22 mouse cellular contexts compared by ENCODE assay signal in the genomic region with DNA sequence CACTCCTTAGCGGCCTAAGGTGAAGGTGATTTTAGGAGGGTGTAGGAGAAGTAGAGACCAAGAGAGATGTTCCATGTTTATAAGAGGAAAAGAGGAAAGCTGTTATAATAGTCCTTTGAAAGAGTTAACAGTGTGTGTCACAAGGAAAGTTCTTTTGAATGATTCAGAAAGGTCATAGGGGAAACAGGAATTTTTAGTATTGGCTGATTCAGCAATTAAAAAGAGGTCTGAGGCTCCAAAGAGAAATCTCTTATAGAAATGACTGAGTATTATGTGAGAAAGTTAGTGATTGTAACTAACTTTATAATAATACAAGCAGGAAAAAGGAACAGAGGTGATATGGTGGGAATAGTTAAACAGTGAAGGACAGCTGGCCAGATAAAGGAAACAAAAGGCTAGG. TPM values are rescaled to one million over a fixed set of nuclear protein-coding genes. Genes with fewer than 3 reads are reported as not detected.
DNase-seq lines count a peak whose midpoint lies in the region; ATAC-seq and TF ChIP-seq lines count a peak whose summit lies in the region.
"Had no signal": no experiment of that assay in that cellular context is flagged by ENCODE, and none has a peak within 500 bp of the region (broad histone marks: within the 10 kb centered on the region; RNA-seq: fewer than 3 reads in every experiment).

No protein-coding gene starts in this region.

- dilution Hi-C loops in CH12.LX (cut with MboI; ENCODE audit: extremely low pct_ligation_motif_present, extremely low pct_unique_long_range_greater_than_20kb, low sequenced_read_pairs): no loop called here

- no peak for TF ChIP-seq EP300 in CH12.LX (IDR thresholded peaks at IDR 0.05; ENCODE audit: low read length)
- TF ChIP-seq EP300 in stomach, postnatal 0 days (optimal IDR thresholded peaks at IDR 0.05): no peak

- no peak for DNase-seq in heart, postnatal 4 days
- no peak for DNase-seq in CH12.LX (ENCODE audit: extremely low read depth)
- DNase-seq in ES-E14 (ENCODE audit: low read depth, low spot score): no peak
- DNase-seq in stomach, postnatal 0 days (ENCODE audit: low spot score): no peak
- DNase-seq: adrenal gland, adult 8-10 months; adrenal gland, postnatal 14 days; adrenal gland, postnatal 36 days; cerebellum, adult 11-12 months; cerebellum, adult 2 months; cerebellum, adult 9-10 months; cerebellum, postnatal 10 days; cerebellum, postnatal 25 days; forebrain, postnatal 0 days had no signal

- no peak overlapping the region for H3K4me2 ChIP-seq in heart, embryonic 13.5 days
- peak overlapping the region; percentile 22; the same call in 1 of the 2 replicates for H3K4me2 ChIP-seq in CH12.LX (ENCODE audit: insufficient read depth, low read depth, poor library complexity, severe bottlenecking)
- H3K4me2 ChIP-seq in midbrain, embryonic 16.5 days (ENCODE audit: low read length): no peak overlapping the region
- no peak overlapping the region for H3K4me2 ChIP-seq in stomach, postnatal 0 days (replicated peaks; ENCODE audit: low read depth)
- H3K4me2 ChIP-seq: embryonic facial prominence, embryonic 12.5 days; forebrain, embryonic 13.5 days; forebrain, embryonic 15.5 days had no signal

- H3K9ac ChIP-seq in heart, embryonic 13.5 days: peak overlapping the region; percentile 44; the same call in 1 of the 2 replicates
- H3K9ac ChIP-seq in CH12.LX (ENCODE audit: insufficient read depth, low read depth): no peak overlapping the region
- H3K9ac ChIP-seq in ES-E14 (ENCODE audit: insufficient read depth, low read depth, low read length, poor library complexity, severe bottlenecking): no peak overlapping the region; the same call in 1 of the 2 replicates
- no peak overlapping the region for H3K9ac ChIP-seq in midbrain, embryonic 16.5 days (ENCODE audit: low read depth, low read length)
- H3K9ac ChIP-seq in stomach, postnatal 0 days (ENCODE audit: low read length): no peak overlapping the region
- H3K9ac ChIP-seq: embryonic facial prominence, embryonic 12.5 days; forebrain, embryonic 13.5 days; forebrain, embryonic 15.5 days; forebrain, postnatal 0 days had no signal

- TF ChIP-seq POLR2A in CH12.LX (IDR thresholded peaks at IDR 0.05; ENCODE audit: low read depth, low read length): no peak

- H3K27me3 ChIP-seq in heart, embryonic 13.5 days (replicated peaks): no peaks in the 10 kb centered on the region
- H3K27me3 ChIP-seq in CH12.LX (replicated peaks): no peaks in the 10 kb centered on the region
- no peaks in the 10 kb centered on the region for H3K27me3 ChIP-seq in midbrain, embryonic 16.5 days (ENCODE audit: control insufficient read depth, insufficient read depth, low read depth, low read length)
- no peaks in the 10 kb centered on the region for H3K27me3 ChIP-seq in stomach, postnatal 0 days (ENCODE audit: control insufficient read depth, insufficient read depth, low read length)
- H3K27me3 ChIP-seq: embryonic facial prominence, embryonic 12.5 days; forebrain, embryonic 13.5 days; forebrain, embryonic 15.5 days; Patski had no signal

- TF ChIP-seq RAD21 in CH12.LX (IDR thresholded peaks at IDR 0.05; ENCODE audit: low read depth, low read length): no peak

- ATAC-seq in heart, embryonic 13.5 days (ENCODE audit: extremely low read depth, insufficient number of reproducible peaks, low FRiP score, low TSS enrichment): no peak
- no peak for ATAC-seq in midbrain, embryonic 16.5 days
- no peak for ATAC-seq in stomach, postnatal 0 days (ENCODE audit: low FRiP score, low TSS enrichment)
- ATAC-seq: activated CD4-positive, CD25-positive, alpha-beta regulatory T cell, adult 4 months; forebrain, embryonic 13.5 days; forebrain, embryonic 15.5 days; forebrain, postnatal 0 days; Patski had no signal

- no peak overlapping the region for H3K4me3 ChIP-seq in heart, embryonic 13.5 days
- H3K4me3 ChIP-seq in CH12.LX (replicated peaks in 1 of 3; ENCODE audit: low read depth in 2 of 3, low read length in 2 of 3, poor library complexity in 1 of 3) (no peak overlapping the region), ES-E14 (ENCODE audit: insufficient read depth in 1 of 2, low read depth in 1 of 2, low read length in 2 of 2, poor library complexity in 1 of 2, severe bottlenecking in 1 of 2) (no peak overlapping the region), macrophage (ENCODE audit: inconsistent target) (no peak overlapping the region)
- no peak overlapping the region for H3K4me3 ChIP-seq in midbrain, embryonic 16.5 days (ENCODE audit: low read depth, low read length)
- no peak overlapping the region for H3K4me3 ChIP-seq in stomach, postnatal 0 days (ENCODE audit: low read depth, low read length)
- H3K4me3 ChIP-seq: embryonic facial prominence, embryonic 12.5 days; forebrain, embryonic 13.5 days; forebrain, embryonic 15.5 days had no signal

- TF ChIP-seq CTCF in CH12.LX (conservative IDR thresholded peaks at IDR 0.05 in 1 of 2, IDR thresholded peaks at IDR 0.05 in 1 of 2; ENCODE audit: low read depth in 2 of 2, low read length in 2 of 2): no peak
- TF ChIP-seq CTCF in stomach, postnatal 0 days (IDR thresholded peaks at IDR 0.05; ENCODE audit: low read depth): no peak

- no peaks in the 10 kb centered on the region for H3K36me3 ChIP-seq in heart, embryonic 13.5 days
- H3K36me3 ChIP-seq in CH12.LX (replicated peaks in 1 of 2; ENCODE audit: control insufficient read depth in 1 of 2, insufficient read depth in 1 of 2, low read length in 1 of 2) (peaks cover 0 to 27% of the 10 kb centered on the region in 2 experiments), ES-E14 (ENCODE audit: control insufficient read depth, insufficient read depth, low read length, poor library complexity, severe bottlenecking) (no peaks in the 10 kb centered on the region; the same call in 1 of the 2 replicates), macrophage (ENCODE audit: inconsistent target) (peaks cover 2% of the 10 kb centered on the region; the same call in 1 of the 2 replicates)
- H3K36me3 ChIP-seq in midbrain, embryonic 16.5 days (ENCODE audit: control insufficient read depth, insufficient read depth, low read length): no peaks in the 10 kb centered on the region
- H3K36me3 ChIP-seq in stomach, postnatal 0 days (ENCODE audit: control insufficient read depth, insufficient read depth, low read length): no peaks in the 10 kb centered on the region
- H3K36me3 ChIP-seq: embryonic facial prominence, embryonic 12.5 days; forebrain, embryonic 15.5 days had no signal

- in situ Hi-C loops in CH12.LX (cut with MboI; ENCODE audit: low pct_ligation_motif_present, low pct_unique_long_range_greater_than_20kb, low sequenced_read_pairs): no loop called here
- in situ Hi-C loops in ES-E14 (cut with MboI; ENCODE audit: low sequenced_read_pairs in 2 of 2, unreplicated experiment in 2 of 2): no loop called here

- H3K27ac ChIP-seq in heart, embryonic 13.5 days (replicated peaks): no peak overlapping the region
- H3K27ac ChIP-seq in CH12.LX (ENCODE audit: insufficient read depth, low read depth): no peak overlapping the region
- H3K27ac ChIP-seq in ES-E14 (ENCODE audit: insufficient read depth, low read depth, low read length, poor library complexity, severe bottlenecking): no peak overlapping the region
- 0 out of 2 replicates have a peak overlapping the region, but pooled peaks have one; percentile 7 for H3K27ac ChIP-seq in macrophage
- H3K27ac ChIP-seq in midbrain, embryonic 16.5 days (ENCODE audit: low read length): no peak overlapping the region
- no peak overlapping the region for H3K27ac ChIP-seq in stomach, postnatal 0 days (replicated peaks)
- H3K27ac ChIP-seq: embryonic facial prominence, embryonic 10.5 days; embryonic facial prominence, embryonic 12.5 days; forebrain, embryonic 13.5 days; forebrain, embryonic 15.5 days had no signal

- no peaks in the 10 kb centered on the region for H3K9me3 ChIP-seq in heart, embryonic 13.5 days
- H3K9me3 ChIP-seq in CH12.LX (replicated peaks; ENCODE audit: low read length): no peaks in the 10 kb centered on the region
- H3K9me3 ChIP-seq in ES-E14 (ENCODE audit: control insufficient read depth, insufficient read depth, low read depth, low read length): no peaks in the 10 kb centered on the region
- no peaks in the 10 kb centered on the region for H3K9me3 ChIP-seq in midbrain, embryonic 16.5 days (replicated peaks; ENCODE audit: control insufficient read depth, low read length, poor library complexity, severe bottlenecking)
- no peaks in the 10 kb centered on the region for H3K9me3 ChIP-seq in stomach, postnatal 0 days (ENCODE audit: control insufficient read depth, low read length)
- H3K9me3 ChIP-seq: embryonic facial prominence, embryonic 10.5 days; embryonic facial prominence, embryonic 12.5 days; forebrain, embryonic 13.5 days; forebrain, embryonic 15.5 days had no signal

- 89% methylated on average over 1 of the region's 1 CpGs for WGBS in heart, embryonic 13.5 days
- 89% methylated on average over 1 of the region's 1 CpGs for WGBS in macrophage (ENCODE audit: missing documents)
- WGBS in midbrain, embryonic 16.5 days: 84% methylated on average over 1 of the region's 1 CpGs
- WGBS in stomach, postnatal 0 days: 88% methylated on average over 1 of the region's 1 CpGs

- peaks cover 64% of the 10 kb centered on the region for H3K79me2 ChIP-seq in CH12.LX (replicated peaks; ENCODE audit: control insufficient read depth, extremely low read depth, insufficient read depth, poor library complexity, severe bottlenecking)
- peaks cover 92% of the 10 kb centered on the region for H3K79me2 ChIP-seq in macrophage (ENCODE audit: inconsistent target)

- H3K4me1 ChIP-seq in heart, embryonic 13.5 days: peaks cover 35% of the 10 kb centered on the region
- peaks cover 2 to 50% of the 10 kb centered on the region in 2 experiments; a peak in 2 of 4 replicates for H3K4me1 ChIP-seq in CH12.LX (ENCODE audit: control insufficient read depth in 1 of 2, insufficient read depth in 2 of 2)
- H3K4me1 ChIP-seq in ES-E14 (ENCODE audit: control insufficient read depth in 2 of 2, insufficient read depth in 2 of 2, low read length in 2 of 2, poor library complexity in 1 of 2): peaks cover 6% of the 10 kb centered on the region in 2 experiments; a peak in 2 of 4 replicates
- H3K4me1 ChIP-seq in midbrain, embryonic 16.5 days (ENCODE audit: control insufficient read depth, insufficient read depth, low read length): peaks cover 18% of the 10 kb centered on the region
- 0 out of 2 replicates have a peak, but pooled peaks cover 3% of the 10 kb centered on the region for H3K4me1 ChIP-seq in stomach, postnatal 0 days (replicated peaks; ENCODE audit: control insufficient read depth, insufficient read depth)

RNA-seq across cellular contexts. Expression of gene Rbbp5, which starts 2.3 kb away (rescaled TPM):
- 24.5 and 27.5 TPM in 2 replicates for polyA plus RNA-seq in heart, embryonic 13.5 days (2015; fragmentation: Nextera tagmentation; extraction: Ambion mirVana)
- total RNA-seq in heart, postnatal 4 days (2021): 10 to 100 TPM; 20.5 to 22.0 TPM
- 36.9 and 37.1 TPM in 2 replicates for total RNA-seq in CH12.LX (2012; rRNA removed)
- 52.1 and 52.5 TPM in 2 replicates for total RNA-seq in CH12.LX (2014; rRNA removed)
- polyA plus RNA-seq in CH12.LX (2012; ENCODE audit: insufficient read length, low read depth): 50.3 and 53.1 TPM in 2 replicates
- 45.0 and 51.7 TPM in 2 replicates for total RNA-seq in ES-E14 (2012; rRNA removed)
- 10 to 100 TPM; 23.2 to 89.3 (median 55.6) TPM for total RNA-seq in macrophage (2018; cell fraction: chromatin; rRNA removed)
- 10 to 100 TPM; 19.8 to 46.4 (median 37.5) TPM for total RNA-seq in macrophage (2018; cell fraction: cytosol; rRNA removed)
- 10 to 100 TPM; 21.4 to 95.3 (median 45.6) TPM for total RNA-seq in macrophage (2018; cell fraction: nucleus; rRNA removed)
- 31.0 to 43.9 TPM (median 43.1 TPM) in 3 replicates for polyA plus RNA-seq in macrophage (2018)
- polyA plus RNA-seq in midbrain, embryonic 16.5 days (2015; fragmentation: Nextera tagmentation; extraction: Ambion mirVana): 44.8 and 49.6 TPM in 2 replicates
- 13.8 and 13.9 TPM in 2 replicates for polyA plus RNA-seq in stomach, postnatal 0 days (2015; fragmentation: Nextera tagmentation; extraction: Ambion mirVana)

RNA-seq across cellular contexts. Expression of gene Tmem81, which starts 26.6 kb away (rescaled TPM):
- 0.73 and 0.78 TPM in 2 replicates for polyA plus RNA-seq in heart, embryonic 13.5 days (2015; fragmentation: Nextera tagmentation; extraction: Ambion mirVana)
- 1 to 10 TPM; 1.9 to 2.0 TPM for total RNA-seq in heart, postnatal 4 days (2021)
- total RNA-seq in CH12.LX (2012; rRNA removed) (2.0 and 3.3 TPM in 2 replicates), CH12.LX (2014; rRNA removed) (2.2 and 2.3 TPM in 2 replicates), ES-E14 (2012; rRNA removed) (4.3 and 6.8 TPM in 2 replicates)
- polyA plus RNA-seq in CH12.LX (2012; ENCODE audit: insufficient read length, low read depth) (2.4 and 2.8 TPM in 2 replicates), macrophage (2018) (4.3 to 7.6 TPM (median 5.6 TPM) in 3 replicates)
- total RNA-seq in macrophage (2018; cell fraction: chromatin; rRNA removed): 10 to 100 TPM in 14 of 26 experiments, 1 to 10 TPM in 12; 3.4 to 24.2 (median 12.7) TPM
- total RNA-seq in macrophage (2018; cell fraction: cytosol; rRNA removed): 1 to 10 TPM; 2.3 to 9.0 (median 5.3) TPM
- 10 to 100 TPM in 9 of 26 experiments, 1 to 10 TPM in 17; 2.7 to 22.0 (median 7.6) TPM for total RNA-seq in macrophage (2018; cell fraction: nucleus; rRNA removed)
- polyA plus RNA-seq in midbrain, embryonic 16.5 days (2015; fragmentation: Nextera tagmentation; extraction: Ambion mirVana): 0.81 and 1.3 TPM in 2 replicates
- 0.56 and 0.76 TPM in 2 replicates for polyA plus RNA-seq in stomach, postnatal 0 days (2015; fragmentation: Nextera tagmentation; extraction: Ambion mirVana)
